Mouse (Mus musculus): ENCODE measurements at regions not wholly inside any gene's neighbourhood (a gene's known extent, or its start where the extent isn't known, plus 50 kb on each side); places are given as distances from the start of the nearest gene placed in this dataset.

DNA sequence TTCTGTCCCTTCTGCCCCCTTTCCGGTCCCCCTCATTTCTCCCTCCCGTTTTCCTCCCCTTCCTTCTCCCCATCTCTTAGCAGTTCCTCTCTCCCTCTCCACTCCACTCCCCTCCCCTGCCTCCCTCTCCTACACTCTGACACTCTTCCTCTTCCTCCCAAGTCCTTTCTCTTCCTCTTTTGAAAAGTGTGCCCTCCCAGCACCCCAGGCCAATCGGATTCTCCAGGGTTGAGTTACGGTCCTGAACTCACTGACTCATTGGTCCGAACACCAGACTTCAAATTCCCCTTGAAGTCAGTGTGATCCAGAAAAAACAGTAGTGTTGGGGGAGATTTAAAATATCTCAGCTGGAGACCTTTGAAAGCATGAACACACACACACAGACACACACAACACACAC is 109.1 kb downstream of the 2410131K14Rik start:
- no peak for DNase-seq

DNA sequence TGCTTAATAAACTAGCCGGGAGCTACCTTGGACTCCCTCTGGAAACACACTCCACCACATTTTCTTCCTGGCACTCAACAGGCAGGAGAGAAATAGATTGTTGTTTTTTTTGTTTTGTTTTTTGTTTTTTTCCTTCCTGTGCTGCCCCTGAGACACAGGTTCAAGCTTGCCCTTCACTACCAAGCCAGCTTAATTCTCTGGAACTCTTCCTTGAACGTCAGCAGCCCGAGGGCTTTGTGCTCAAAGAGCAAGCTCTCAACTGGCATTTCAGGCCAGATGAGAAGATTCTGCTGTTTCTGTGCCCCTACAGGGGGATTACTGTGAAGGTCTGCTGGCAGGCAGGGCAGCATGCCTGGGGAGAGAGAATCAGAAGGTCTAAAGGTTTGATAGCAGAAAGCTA is 109.8 kb downstream of the 2410131K14Rik start:
- DNase-seq = no peak

DNA sequence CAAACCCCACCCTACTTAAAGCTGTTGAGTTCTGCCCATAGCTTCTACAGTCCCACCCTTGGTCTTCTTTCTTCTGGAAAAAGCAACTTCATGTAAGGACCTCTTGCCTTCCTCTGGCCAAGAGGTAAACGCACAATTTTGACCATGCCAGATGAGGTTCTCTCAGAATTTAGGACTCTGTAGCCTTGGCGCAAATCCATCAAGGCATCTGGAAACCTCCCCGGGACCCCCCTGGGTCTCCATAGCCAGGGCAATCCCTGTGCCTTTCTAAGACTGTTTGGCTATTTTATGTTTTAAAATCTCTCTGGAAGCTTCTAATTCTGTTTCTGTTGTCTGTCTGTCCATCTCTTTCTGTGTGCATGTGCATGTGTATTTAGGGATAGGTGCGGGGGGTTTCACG is 110.3 kb downstream of the 2410131K14Rik start:
- no peak for DNase-seq

DNA sequence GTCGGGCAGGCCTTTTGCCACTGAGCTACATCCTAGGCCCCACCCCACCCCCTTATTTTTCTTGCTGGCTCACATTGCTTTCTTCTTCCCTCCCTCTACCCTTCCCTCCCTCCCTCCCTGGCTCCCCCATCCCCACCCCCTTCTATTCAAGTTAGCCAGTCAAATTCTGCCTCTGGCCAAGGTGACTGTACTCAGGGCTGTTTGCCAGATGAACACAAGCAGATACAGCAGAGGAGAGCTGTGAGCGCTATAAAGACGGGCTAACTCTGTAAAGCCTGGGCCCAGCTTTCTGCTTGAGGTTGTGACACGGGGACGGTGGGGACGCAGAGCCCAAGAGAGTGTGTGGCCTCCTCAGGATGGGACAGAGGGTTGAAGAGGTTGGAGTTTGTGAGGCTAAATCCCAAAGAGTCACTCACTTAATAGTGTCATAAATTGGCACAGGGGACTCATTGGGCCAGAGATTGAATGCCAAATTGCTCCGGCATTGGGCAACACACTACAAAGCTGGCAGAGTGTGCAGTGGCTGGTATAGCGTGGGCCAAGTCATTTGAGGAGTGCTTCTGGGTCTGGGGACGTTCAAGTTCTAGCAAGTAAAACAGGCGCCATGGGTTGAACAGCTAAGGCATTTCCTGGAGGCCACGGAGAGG is 110.8 kb downstream of the 2410131K14Rik start:
- peak; percentile 50 for DNase-seq

DNA sequence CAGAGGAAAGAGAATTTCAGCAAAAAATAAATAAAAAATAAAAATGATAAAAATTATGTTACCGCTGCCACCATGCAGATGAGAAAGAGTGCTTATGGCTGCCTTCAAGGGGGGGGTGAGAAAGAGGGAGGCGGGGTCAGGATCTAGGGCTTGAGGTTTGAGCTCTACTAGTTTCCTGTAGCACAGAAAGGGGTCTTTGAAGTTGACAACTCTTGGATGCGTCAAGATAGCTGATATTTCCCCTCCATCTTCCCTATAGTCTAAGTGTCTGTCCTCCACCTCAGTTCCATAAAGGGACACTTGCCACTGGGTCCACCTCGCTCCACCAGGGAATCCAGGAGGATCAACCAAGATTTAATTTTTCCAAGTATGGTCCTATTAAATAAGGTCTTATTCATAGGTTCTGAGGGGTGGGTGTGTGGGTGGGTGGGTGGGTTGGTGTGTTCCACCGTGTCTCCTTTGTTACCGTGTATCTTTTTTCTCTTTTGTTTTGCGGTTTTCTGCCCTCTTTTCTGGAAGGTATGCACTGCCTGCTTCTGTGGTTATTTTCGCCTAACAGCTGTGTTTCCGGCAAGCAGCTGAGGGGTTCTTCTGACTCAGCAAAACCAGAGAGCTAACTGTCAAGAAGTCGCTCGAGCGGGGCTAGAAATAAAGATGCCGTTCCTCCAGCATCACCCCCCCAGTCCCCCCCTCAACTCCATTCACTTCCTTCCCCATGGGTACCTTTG is 114.8 kb downstream of the 2410131K14Rik start:
- DNase-seq = no peak

DNA sequence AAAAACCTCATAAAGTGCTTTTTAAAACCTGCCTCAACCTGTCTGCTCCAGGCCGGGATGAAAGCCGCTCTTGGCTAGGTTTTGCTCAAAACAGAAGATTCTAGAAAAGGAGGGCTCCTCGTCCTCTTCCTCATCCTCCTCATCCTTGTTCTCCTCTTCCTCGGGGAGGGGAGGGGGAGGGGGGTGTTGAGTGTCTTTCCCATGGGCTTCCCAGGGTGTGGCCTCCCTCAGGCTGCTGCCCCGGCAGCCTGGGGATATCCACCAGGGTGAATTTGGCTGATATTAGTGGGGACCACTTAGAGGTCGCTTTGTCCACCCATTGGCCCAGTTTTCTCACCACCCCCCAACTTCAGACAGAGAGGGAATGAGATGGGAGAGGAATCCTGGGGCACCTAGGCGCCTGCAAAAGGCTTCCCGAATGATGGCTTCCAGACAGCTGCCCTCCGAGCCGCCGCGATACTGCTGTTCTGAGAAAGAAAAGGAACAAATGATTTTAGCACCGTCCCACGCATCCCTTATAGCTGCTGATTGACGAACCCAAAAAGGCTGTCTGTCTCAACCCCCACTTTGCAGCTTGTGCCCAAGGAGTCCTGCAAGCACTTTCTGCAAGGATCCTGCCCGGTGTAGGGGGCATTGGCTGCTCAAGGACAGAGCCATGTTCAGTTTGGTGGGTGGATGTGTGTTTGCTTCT is 115.5 kb downstream of the 2410131K14Rik start:
- DNase-seq = no peak

DNA sequence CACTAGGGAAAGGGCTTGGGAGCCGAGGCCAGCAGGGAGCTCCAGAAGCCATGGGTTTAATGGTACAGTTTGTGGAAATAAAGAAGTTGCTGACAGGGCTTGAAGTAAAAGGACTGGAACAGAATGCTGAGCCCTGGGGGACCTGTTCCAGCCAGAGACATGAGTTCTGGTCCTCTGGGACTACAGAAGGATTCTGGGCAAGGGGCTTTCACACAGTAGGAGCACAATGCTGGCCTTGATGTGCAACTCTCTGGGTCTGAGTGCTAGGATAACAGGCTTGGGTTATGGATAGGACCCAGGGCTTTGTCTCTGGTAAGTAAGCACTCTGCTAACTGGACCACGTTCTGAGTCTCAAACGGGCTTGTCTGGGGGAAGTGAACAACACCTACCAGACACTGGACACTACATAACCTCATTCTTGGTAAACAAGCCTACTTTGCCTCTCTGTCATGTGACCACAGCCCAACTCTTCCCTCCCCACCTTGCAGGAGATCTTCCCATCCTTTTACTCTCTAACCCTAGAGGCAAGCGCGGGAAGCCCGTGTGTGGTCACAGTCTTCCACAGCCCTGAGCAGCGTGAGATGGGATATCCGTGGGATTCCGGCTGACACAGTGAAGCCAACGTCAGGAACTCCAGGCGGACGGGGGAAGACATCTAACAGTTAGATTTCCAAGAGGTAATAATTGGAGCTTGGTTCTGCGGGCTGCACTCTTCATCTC is 116.3 kb downstream of the 2410131K14Rik start:
- no peak for DNase-seq

DNA sequence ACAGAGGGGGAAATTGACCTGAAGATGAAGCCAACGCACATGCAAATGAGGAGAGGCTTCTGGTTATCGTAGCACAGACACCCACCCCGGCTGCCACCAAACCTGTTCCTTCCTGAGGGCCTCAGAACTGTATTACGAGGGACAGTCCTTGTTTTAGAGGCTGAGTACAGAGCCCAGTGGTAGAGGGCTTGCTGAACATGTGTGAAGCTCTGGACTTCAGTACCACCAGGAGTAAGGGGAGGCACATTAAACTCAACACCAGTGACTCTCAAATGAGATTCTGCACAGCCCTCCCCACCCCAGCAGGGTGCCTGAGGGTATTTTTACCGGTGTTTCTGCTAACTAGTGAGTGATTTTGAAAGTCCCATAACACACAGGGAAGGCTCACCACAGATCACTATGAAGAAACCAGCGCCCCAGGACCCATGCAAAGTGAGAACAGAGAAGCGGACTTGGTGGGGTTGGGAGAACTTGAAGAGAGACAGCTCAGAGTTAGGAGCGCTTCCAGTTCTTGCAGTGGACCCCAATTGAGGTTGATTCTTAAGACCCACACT is 116.9 kb downstream of the 2410131K14Rik start:
- no peak for DNase-seq

DNA sequence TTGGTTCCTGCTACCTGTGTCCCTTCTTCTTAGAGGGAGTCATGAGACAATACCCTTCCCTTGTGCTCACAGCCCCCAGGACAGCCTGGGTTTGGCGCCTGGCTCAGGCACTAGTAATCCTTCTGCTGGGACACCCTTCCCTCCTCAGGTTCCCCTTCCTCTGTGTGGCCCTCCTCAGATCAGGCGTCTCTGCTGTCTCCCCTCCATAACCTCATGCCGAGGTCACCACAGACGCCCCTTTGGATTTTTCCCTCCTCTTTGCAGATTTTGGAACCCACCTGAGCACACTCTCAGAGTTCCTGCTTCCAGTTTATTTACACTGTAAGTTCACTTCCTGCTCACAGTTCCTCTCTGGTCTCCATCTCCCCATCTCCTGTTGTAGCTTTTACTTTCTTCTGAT is 117.7 kb downstream of the 2410131K14Rik start:
- DNase-seq = no peak

DNA sequence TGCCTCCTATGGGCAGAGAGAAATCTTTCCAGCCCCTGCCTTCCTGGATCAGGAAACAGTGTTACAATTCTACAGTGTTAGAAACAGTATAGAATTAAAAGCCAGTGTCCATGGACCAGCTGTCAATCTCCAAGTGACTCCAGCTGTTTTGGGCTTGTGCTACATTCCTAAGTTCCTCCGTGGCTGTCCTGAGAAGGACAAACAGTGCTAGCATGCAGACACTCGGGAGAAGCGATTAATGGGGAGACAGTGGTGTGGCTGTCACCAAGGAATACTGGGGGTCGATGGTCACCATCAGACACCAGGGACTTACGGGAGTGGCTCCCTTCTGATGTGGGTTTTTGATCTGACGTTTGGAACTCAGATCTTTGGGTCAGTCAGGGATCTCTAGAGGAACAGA is 118.1 kb downstream of the 2410131K14Rik start:
- no peak for DNase-seq

DNA sequence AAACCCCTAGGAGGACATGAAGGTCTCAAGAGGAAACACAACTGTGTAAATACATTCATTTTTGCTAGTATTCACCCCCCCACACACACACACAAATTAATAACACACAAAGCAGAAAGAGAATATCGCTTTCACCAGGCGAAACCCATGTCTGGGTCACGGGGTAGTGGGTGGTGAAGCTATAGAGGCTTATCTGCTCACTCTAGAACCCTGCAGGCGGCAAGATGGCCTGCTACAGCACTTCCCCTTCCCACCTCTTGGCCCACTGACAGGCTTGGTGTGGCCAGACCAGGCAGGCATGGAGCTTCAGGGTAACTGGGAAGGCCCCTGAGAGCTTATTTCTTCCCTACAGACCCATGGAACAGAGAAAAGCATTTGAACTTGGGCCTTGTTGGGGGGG is 119.6 kb downstream of the 2410131K14Rik start:
- DNase-seq = no peak

DNA sequence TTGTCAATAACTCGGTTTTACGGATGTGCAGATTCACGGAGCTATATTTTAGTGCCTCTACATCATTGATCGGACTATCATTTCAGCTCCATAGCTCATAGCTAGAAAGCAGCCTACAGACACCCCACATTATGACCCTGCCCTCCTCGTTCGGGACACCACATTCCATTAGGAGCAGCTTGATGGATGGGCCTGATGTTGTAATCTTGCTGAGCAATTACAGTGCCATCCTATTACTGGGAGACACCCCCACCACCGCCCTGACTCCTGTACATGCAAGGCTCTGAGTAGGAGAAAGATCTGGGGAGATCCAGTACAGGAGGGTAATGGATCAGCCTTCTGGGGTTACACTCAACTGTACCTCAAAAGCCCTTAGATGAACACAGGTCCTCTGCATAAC is 120.2 kb downstream of the 2410131K14Rik start:
- DNase-seq = no peak

DNA sequence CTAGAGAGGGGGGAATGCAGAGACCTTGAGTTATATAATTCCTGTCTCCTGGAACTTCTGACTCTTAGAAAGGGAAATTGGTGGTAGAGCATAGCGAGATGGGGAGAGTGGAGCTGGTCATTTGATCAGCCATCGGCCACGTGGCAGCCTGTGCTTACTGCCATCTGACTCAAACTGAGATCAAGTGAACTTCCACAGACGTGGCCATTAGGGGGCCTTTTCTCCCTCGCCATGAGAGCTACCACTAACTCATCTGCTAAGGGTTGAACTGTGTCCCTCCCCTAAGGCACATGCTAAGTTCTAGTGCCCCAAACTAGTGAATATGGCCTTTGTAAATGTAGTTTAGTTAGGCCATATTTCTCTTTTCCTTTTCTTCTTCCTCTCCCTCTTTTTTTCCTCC is 120.6 kb downstream of the 2410131K14Rik start:
- DNase-seq = no peak

DNA sequence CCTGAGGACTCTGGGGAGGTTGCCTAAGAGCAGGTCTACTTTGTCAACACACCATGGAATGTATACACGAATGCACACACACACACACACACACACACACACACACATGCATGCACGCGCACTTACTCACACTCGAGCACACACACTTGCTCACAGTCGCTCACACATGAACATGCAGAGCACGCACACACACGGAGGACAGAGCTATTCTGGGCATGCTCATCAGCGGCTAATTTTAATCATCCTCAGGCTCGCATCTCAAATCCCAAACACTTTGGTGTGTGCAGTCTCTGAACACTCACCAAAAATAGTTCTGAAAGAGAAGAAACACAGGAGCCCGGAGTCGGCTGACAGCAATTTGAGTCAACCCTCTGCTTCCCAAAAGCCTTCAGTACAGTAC is 122.0 kb downstream of the 2410131K14Rik start:
- no peak for DNase-seq

DNA sequence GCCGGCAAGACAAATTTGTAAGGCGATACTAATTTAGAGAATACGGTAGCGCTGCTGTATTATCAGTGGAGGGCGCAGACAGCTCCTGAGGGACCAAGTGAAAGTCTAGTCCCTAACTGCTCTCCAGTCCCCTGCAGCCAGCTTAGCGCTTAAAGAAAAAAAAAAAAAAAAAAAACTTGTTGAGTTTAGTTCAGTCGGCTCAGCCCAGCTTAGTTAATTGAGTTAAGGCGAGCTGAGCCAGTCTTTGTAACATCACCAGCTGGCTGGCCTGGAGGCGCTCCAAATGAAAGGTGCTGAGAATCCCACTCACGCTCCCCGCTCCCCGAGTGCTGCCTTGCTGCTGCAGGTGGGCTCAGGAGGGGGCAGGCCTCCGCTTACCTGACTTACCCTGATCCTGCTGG is 128.6 kb downstream of the 2410131K14Rik start:
- no peak for DNase-seq

DNA sequence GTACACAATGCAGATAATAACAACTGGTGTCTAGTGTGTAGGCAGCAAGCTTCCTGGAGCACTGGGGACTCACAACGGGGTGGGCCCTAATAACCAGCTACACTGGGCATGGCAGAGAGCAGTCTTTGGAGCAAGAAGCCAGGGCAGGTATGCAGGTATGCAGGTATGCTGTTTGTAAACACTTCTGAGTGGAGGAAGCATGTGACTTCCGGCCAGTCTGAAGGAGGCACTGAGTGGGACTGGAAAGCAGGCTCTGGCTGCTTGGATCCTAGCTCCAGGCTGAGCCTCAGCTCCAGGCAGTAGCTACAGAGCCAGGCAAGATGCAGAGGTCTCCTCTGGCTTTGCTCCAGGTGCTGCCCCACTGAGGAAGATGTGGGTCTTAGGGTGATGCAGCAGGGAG is 129.9 kb downstream of the 2410131K14Rik start:
- peak; percentile 47 for DNase-seq

DNA sequence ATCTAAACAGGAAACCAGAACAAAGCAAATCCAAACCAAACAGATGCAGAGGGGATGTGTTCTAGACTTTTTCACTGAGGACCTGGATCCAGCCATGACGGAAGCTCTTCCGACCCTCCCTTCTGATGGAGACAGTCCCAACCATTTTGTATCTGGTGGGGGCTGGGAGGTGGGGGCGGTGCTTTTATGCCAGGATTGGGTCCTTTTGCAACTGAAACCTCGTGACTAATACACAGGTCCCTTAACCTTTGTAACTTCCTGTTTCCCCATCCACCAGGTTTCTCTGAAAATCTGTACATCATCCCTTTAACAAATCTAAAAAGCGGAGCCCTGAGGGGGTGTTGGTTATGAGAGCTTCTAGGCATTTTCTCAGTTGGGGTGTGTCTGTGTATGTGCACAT is 130.9 kb downstream of the 2410131K14Rik start:
- no peak for DNase-seq

DNA sequence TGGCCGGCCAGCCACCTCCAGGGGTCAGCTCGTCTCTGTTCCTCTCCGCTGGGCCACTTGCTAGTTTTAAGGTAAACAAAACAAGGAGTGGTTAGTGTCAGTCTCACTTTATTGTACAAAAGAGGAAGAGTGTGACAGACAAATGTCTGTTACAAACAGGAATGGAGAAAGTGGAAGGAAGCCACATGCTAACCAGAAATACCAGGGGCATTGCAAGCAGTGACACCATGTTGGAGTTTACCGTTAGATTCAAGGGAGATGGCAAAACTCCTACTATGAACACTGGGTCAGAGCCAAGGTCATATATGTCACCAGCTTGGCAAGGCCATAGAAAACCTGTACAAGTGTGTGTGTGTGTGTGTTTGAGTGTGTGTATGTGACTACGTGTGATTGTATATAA is 131.5 kb downstream of the 2410131K14Rik start:
- no peak for DNase-seq

DNA sequence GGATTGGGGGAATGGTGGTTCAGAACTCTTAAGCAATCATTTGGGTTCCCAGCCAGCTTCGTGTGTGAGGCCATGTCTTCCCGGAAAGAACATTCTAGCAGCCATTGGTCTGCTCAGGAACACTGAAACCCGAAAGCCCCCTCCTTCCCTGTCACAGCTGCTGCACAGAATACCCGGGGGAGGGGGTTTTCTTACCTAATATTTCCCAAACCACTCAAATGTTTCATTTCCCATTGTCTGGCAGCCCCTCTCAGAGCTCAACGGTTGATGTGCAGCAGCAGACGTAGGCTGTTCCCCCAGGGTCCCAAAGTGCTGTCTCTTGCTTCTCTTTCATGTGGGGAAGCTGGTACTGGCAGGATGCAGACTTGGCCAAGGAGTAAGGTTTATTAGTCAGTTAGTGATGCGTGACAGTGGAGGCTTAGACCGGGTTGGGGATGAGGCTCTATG is 132.4 kb downstream of the 2410131K14Rik start:
- no peak for DNase-seq

DNA sequence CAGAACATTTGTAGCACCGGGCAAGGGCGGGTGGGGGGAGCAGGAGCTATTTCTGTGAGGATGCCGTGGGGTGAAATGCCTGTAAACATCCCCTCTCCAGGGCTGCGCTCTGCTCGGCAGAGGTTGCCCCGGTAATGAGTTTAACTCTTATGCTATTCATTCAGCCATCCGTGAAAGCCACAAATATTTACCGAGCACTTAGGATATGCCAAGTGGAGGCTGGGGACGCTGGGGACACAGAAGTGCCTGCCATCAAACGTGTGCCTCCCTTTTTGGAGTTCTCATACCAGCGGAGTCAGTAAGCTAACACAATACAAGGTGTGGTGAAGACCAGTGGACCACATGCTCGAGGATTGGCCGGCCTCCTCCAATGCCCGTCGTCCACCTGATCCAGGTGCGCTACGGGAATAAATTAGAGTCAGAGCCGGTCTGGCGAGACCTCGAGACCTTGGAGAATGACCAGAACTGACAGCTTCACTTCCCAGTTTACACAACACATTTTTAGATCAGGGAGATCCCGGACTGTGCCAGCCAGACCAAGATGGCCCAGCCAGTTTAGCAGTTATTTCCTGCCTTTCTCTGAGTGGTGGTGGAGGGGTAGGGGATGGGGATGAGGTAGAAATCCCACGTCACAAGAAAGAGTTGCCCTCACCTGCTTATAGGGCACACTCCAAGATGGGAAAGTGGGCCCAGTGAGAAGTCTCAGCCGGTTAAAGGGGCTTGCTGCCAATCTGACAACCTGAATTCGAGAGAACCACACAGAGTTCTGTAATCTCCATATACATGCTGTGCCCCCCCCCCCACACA is 134.4 kb downstream of the 2410131K14Rik start:
- peak; percentile 62 for DNase-seq

DNA sequence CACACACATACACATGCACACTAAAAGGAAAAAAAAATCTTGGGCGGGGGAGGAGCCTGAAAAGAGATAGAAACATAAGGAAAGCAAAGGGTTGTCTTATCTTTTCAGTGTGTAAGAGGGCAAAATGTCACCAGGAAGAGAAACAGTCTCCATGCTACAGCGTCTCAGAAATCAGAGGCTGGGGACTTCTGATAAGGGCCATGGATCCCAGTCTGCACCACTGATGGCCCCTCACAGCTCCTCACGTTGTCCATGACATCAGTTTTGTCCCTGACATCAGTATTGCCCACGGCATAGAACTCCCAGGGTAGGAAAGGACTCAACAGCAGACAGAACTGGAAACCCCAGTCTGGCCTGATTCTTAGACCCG is 135.0 kb downstream of the 2410131K14Rik start:
- no peak for DNase-seq

Measured in lung, postnatal 14 days (tissue).